Mouse (Mus musculus) hindlimb bud, embryonic 11.5 days (tissue): Measurements from ENCODE around the gene Scube3.

Source experiments
- DNase-seq: peaks from one replicate; pipeline ENCODE4 v3.0.0-alpha.2; 2012; ENCODE audit warnings: low read depth, low spot score; ENCODE audit errors: extremely low spot score

The Scube3 gene

GRCm38 (mm10) chr17:28131156-28131555 is 10.8 kb upstream of the Scube3 start:
- DNase-seq, result no peak

GRCm38 (mm10) chr17:28133193-28133592 is 8.7 kb upstream of the Scube3 start:
- DNase-seq, result peak; percentile 64

DNA sequence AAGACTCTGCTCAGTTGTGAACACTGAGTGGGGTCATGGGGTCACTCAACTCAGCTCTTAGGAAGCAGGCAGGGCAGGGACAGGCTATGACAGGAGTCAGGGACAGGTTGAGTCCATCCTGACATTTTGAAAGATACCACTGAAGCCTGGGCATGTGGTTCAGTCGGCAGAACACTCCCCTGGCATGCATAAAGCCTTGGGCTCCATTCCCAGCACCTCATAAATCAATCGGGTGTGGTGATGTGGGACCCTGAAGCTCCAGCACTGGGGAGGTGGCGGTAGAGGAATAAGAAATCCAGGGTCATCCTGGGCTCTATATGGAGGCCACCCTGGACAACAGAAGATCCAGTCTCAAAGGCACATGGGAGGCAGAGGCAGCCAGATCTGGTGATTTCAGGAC is 6.4 kb upstream of the Scube3 start:
- DNase-seq, result no peak

DNA sequence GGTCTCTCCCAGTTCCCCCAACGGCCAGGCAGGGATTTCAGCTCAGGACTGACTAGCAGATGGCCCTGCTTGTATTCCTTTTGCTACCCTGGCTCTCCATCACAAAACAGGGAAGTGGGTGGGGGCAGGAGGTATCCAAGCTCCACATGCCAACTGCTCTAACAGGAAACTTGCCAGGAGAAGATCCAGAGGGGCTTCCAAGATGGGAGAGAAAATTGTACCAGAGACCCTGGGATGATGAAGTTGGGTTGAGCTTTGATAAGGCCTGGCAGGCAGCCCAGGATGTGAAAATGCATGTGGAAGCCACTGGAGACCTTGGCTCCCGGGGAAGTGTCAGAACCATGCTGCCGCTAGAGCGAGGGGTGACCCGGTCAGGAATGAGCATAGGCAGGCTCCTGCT is 5.7 kb upstream of the Scube3 start:
- DNase-seq, result no peak

GRCm38 (mm10) chr17:28138013-28138412 is 3.9 kb upstream of the Scube3 start:
- no peak for DNase-seq

GRCm38 (mm10) chr17:28138685-28139084 is 3.3 kb upstream of the Scube3 start:
- no peak for DNase-seq

DNA sequence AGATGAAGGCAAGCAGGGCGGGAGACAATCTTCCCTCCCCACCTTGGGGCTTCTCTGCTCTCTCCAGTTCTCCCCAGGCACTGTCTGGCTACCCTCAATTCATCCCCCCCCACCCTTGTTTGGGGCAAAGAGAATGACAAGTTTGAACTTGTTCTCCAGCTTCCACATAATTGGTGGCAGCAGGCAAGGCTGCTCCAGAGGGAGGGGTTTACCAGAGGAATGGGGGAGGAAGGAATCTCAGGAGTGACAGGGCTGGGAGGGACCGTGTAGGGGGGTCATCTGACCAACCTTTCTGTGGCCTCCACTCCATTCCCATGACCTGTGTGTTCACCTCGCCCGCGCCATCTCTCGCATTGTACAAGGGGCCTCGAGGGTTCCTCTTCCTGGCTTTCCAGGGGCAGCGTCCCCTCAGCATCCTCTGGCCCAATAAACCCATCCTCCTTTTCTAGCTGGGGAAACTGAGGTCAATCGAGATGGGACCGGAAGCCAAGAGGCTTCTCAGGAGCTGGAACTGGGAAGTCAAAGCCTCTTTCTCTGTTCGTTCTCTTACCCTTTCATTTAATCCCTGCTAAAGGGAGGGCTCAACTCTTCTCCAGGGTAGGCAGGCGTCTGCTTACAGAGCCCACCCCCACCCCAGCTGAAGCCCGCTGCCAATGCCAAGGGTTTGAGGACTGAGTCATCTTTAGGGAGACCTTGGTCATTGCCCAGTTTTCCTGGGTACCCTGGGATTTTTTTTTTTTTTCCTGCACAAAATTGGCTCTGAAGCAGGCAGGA is 1.3 kb upstream of the Scube3 start:
- no peak for DNase-seq

GRCm38 (mm10) chr17:28141205-28141650 is 713 bp upstream of the Scube3 start:
- no peak for DNase-seq

DNA sequence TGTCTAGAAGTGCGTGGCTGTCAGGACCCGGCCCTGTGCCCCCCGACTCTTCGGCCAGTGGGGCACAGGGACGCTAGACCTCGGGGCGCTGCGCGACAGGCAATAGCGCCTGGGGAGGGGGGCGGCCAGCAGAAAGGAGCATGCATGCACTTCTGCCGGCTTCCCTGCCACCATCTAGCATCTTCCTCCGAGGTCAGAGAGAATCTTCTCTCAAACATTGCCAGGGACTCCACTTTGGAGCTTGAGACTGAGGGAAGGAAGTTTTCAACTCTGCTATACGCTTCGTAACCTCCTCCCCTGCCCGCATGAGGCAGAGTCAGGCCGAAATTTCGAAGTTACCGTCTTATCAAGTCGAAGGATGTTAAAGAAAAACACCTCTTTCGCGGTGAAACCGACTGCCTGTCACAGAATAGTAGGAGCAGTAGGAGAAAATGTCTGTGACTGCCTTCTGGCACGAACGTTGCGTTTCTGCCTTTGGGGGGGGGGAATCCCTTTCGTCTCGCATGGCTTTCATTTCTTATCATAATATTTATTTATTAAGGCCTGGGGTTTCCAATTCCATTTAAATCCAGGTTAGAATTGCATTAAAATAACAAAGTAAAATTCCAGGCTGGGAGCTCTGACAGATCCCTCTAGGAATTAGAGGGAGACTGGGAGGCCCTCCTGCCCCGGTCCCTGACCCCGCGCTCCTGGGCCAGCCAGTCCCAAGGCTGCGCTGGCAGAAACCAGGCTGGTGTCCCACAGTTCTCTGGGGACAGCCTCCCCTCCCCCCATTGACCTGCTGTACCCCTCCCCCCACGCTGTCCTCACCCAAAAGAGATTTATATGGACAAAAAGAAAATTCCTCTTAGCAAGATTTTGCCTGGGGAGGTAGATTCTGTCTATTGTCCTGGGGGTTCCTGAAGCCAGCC is 1.0 kb downstream of the Scube3 start:
- DNase-seq, result no peak

DNA sequence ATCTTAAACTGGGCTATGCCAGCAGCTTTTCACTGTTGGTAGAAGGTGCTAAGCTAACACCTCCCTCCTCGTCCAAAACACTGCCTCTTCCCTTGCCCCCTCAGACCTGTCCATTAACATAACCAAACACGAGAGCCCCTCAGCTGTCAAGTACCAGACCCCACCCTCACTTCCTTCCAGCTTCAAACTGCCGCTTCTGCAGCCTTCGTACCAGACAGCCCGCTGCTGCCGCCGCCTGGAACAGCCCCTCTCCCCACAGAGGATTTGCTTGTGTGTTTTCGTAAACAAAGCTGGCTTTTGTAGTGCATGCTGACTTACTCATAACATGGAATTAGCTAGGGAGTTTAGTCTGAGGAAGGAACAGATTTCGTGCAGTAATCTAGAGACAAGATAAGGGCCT is 1.8 kb downstream of the Scube3 start:
- DNase-seq, result no peak

GRCm38 (mm10) chr17:28144241-28144640 is 2.3 kb downstream of the Scube3 start:
- no peak for DNase-seq

- DNase-seq, result no peak
Measured at GRCm38 (mm10) chr17:28148288-28148687, 6.3 kb downstream of the Scube3 start.

DNA sequence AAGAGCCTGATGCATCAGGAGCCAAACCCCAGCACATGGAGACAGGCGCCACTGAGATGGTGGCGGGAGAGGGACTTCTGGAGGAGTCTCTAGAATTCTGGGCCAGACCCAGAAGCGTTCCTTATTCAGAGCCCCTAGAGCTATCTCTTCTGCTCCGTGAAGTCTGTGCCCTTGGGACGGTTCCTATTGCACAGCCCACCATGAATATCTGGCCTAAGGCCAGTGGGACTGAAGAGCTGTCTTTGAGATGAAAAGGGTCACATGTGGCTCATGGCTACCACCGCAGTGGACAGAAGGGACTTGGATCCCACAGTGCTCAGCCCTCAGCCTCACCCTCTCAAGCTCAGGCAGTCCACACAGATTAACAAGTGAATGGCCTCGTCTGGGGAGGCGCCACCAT is 7.8 kb downstream of the Scube3 start:
- no peak for DNase-seq

- no peak for DNase-seq
Measured at GRCm38 (mm10) chr17:28150456-28150855, 8.5 kb downstream of the Scube3 start.

GRCm38 (mm10) chr17:28153095-28153494 is 11.2 kb downstream of the Scube3 start:
- DNase-seq, result no peak

GRCm38 (mm10) chr17:28154970-28155369 is 13.0 kb downstream of the Scube3 start:
- no peak for DNase-seq

DNA sequence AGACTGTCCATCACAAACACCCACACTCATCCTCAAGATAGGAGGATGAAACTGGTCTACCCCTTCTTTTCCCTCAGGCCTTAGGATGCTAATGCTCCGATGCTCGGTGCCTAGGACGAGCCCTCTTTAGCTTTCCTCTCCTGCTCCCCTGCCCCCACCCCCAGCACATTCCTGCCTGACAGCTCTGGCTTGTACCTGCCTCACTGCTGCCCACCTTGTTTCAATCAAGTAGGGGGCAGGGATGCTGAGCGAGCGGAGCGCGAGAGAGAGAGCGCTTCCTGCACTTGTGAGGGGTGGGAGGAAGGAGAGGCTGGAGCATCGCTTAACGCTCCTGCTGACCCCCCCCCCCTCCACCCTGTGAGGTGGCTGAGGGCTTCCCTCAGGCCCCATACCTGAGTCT is 18.4 kb downstream of the Scube3 start:
- no peak for DNase-seq

- DNase-seq, result no peak
Measured at GRCm38 (mm10) chr17:28161310-28161881, 19.5 kb downstream of the Scube3 start.

- DNase-seq, result no peak
Measured at GRCm38 (mm10) chr17:28163666-28164065, 21.7 kb downstream of the Scube3 start.

GRCm38 (mm10) chr17:28170460-28171305 is 28.7 kb downstream of the Scube3 start:
- DNase-seq, result no peak

DNA sequence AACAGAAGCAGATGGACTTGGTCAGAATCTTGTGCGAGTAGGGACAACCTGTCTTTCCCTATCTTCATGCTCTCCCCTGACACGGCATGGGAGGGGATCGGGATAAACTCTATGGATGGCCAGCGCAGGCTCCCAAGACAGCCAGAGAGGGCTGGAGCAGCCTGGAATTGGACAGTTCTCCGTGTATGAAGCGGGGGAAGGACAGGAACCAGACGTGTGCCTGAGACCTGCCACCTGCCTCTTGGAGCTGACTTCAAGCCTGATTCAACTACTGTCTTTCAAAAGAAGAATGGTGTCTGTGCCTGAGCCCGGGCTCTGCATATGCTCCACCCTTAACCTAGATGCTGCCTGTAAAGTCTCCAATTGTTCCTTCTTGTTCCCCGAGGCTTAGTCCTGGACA is 30.7 kb downstream of the Scube3 start:
- DNase-seq, result no peak
